Mouse (Mus musculus) kidney, embryonic 14.5 days (tissue): ENCODE measurements around the gene Cat. TPM values are rescaled to one million over a fixed set of nuclear protein-coding genes. Genes with fewer than 3 reads are reported as not detected.

ENCODE experiments used
- ATAC-seq: fragments of 200-750 bp; cut with Nextera tagmentation; 2 replicates; pipeline ENCODE4 v1.8.0; 2017; ENCODE audit warnings: moderate number of reproducible peaks, mild to moderate bottlenecking, moderate TSS enrichment, moderate library complexity; ENCODE audit not compliant: low FRiP score, low TSS enrichment
- H3K27ac ChIP-seq: fragments of 300-500 bp; sonication (generic); 2 replicates; pipeline ENCODE4 v1.5.1; 2014; ENCODE audit warnings: low read depth, mild to moderate bottlenecking, low read length, moderate library complexity, mixed read lengths
- H3K27me3 ChIP-seq: fragments of 300-500 bp; sonication (generic); 2 replicates; pipeline ENCODE4 v1.6.1; 2014; ENCODE audit warnings: mild to moderate bottlenecking, low read length; ENCODE audit not compliant: control insufficient read depth, insufficient read depth
- H3K36me3 ChIP-seq: fragments of 300-500 bp; sonication (generic); 2 replicates; pipeline ENCODE4 v1.6.1; 2014; ENCODE audit warnings: low read length, mixed read lengths; ENCODE audit not compliant: control insufficient read depth, insufficient read depth
- H3K4me1 ChIP-seq: fragments of 300-500 bp; sonication (generic); 2 replicates; pipeline ENCODE4 v1.6.1; 2014; ENCODE audit warnings: low read length, mixed read lengths; ENCODE audit not compliant: control insufficient read depth, insufficient read depth
- H3K4me2 ChIP-seq: fragments of 300-500 bp; sonication (generic); replicated peaks from 2 replicates; pipeline ENCODE4 v1.6.1; 2014; ENCODE audit warnings: low read depth, mild to moderate bottlenecking, low read length
- H3K4me3 ChIP-seq: fragments of 300-500 bp; sonication (generic); 2 replicates; pipeline ENCODE4 v1.5.1; 2014; ENCODE audit warnings: mild to moderate bottlenecking, low read length
- H3K9ac ChIP-seq: fragments of 300-500 bp; sonication (generic); 2 replicates; pipeline ENCODE4 v1.6.1; 2014; ENCODE audit warnings: low read depth, mild to moderate bottlenecking, low read length, moderate library complexity
- H3K9me3 ChIP-seq: fragments of 300-500 bp; sonication (generic); 2 replicates; pipeline ENCODE4 v1.6.1; 2016; ENCODE audit warnings: low read length; ENCODE audit not compliant: control insufficient read depth
- WGBS: fragments of 180-500 bp; shearing (Covaris S2); extraction: QIAGEN DNeasy Blood & Tissue Kit; methylation state at CpG from one replicate; pipeline ENCODE4 v1.1.7; 2014; 5-methylcytosine and 5-hydroxymethylcytosine counted together
- polyA plus RNA-seq: library from polyadenylated mRNA; unstranded; fragments of >200 nt; fragmentation: Nextera tagmentation; extraction: Ambion mirVana; gene quantifications from 2 replicates; pipeline ENCODE4 v1.2.1, GENCODE M21; 2014

Gene Cat
- polyA plus RNA-seq, 1 experiment from 2014 or later = 110 TPM

- 0 out of 2 replicates have a peak, but pooled peaks cover 3% of the 10 kb centered on the region for H3K4me1 ChIP-seq
These were observed 19.5 kb downstream of the Cat start for GRCm38 (mm10) chr2:103465429-103465828.

DNA sequence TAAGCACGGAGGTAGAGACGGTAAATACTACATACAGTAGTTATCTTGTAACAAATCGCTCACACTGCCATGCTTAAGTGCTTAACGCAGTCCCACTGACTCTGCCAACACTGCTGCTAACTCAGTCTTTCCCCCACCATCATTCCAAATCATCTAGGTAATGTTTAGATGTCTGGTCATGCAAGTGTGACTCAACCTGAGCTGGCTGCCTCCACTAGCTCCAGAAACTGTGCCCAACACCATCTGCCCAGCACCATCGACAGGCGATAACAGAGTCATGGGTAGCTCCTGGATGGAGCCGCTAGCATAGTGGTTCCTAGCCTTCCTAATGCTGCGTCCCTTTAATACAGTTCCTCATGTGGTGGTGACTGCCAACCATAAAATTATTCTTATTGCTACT is 20.4 kb downstream of the Cat start:
- Histone ChIP-seq H3K9me3 (no peaks in the 10 kb centered on the region), H3K36me3 (peaks cover 43% of the 10 kb centered on the region), H3K4me2 (no peak overlapping the region), H3K9ac (no peak overlapping the region), H3K4me1 (0 out of 2 replicates have a peak, but pooled peaks cover 3% of the 10 kb centered on the region), H3K27me3 (no peaks in the 10 kb centered on the region), H3K27ac (no peak overlapping the region), H3K4me3 (no peak overlapping the region)
- WGBS = 96% methylated on average over 8 of the region's 8 CpGs
- no peak for ATAC-seq

More at GRCm38 (mm10) chr2:103465429-103465828, 19.5 kb downstream of the Cat start:
- Histone ChIP-seq H3K9ac (no peak overlapping the region), H3K27ac (no peak overlapping the region), H3K4me2 (no peak overlapping the region), H3K36me3 (peaks cover 47% of the 10 kb centered on the region), H3K4me3 (no peak overlapping the region), H3K27me3 (no peaks in the 10 kb centered on the region), H3K9me3 (no peaks in the 10 kb centered on the region)
- no peak for ATAC-seq
- WGBS = 88% methylated on average over 11 of the region's 11 CpGs

DNA sequence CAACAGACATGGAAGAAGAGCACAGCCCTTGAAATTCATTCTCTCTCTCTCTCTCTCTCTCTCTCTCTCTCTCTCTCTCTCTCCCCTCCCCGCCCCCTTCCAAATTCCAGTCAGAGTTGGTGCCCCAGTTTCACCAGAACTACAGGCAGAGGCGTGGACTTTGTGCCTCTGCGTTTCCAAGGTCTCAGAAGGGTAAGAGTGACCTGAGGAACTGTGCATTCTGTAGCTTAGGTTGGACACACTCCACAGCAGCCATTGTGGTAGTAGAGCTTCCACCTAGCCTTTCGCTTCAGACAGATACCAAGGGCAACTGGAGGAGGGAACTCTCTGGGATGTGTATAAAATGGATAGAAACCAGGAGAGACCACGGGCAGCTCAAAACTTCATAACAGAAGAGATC is 22.2 kb downstream of the Cat start:
- 0 out of 2 replicates have a peak, but pooled peaks cover 3% of the 10 kb centered on the region for H3K4me1 ChIP-seq
- H3K27ac ChIP-seq = no peak overlapping the region
- H3K36me3 ChIP-seq = peaks cover 45% of the 10 kb centered on the region
- no peaks in the 10 kb centered on the region for H3K9me3 ChIP-seq
- no peak overlapping the region for H3K4me3 ChIP-seq
- WGBS = 93% methylated on average over 5 of the region's 5 CpGs
- no peak overlapping the region for H3K9ac ChIP-seq
- H3K27me3 ChIP-seq = no peaks in the 10 kb centered on the region
- H3K4me2 ChIP-seq = no peak overlapping the region
- no peak for ATAC-seq

- H3K4me3 ChIP-seq = no peak overlapping the region
- ATAC-seq = no peak
- no peak overlapping the region for H3K27ac ChIP-seq
- no peak overlapping the region for H3K4me2 ChIP-seq
- 0 out of 2 replicates have a peak, but pooled peaks cover 3% of the 10 kb centered on the region for H3K4me1 ChIP-seq
- H3K27me3 ChIP-seq = no peaks in the 10 kb centered on the region
- peaks cover 37% of the 10 kb centered on the region for H3K36me3 ChIP-seq
- H3K9me3 ChIP-seq = no peaks in the 10 kb centered on the region
- H3K9ac ChIP-seq = no peak overlapping the region
- 19% methylated on average over 9 of the region's 9 CpGs for WGBS
These were observed 23.2 kb downstream of the Cat start for GRCm38 (mm10) chr2:103461743-103462142.

DNA sequence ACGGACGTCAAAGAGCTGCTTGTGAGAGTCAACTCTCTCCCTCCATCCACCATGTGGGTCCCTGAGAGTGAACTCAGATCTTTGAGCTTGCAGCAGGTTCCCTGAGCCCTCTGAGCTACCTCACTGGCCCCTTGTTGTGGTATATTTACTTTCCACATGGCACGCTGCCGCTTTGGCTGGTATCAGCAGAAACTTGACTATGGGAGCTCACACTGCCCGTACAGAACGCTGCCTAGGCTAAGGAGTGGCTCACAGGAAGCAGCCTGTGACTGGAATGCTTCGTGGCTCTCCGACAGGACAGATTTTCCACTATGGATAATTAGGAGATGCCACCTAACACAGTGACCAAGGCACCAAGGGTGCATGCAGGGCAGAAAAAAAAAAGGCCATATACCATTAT is 23.8 kb downstream of the Cat start:
- Histone ChIP-seq H3K4me1 (0 out of 2 replicates have a peak, but pooled peaks cover 3% of the 10 kb centered on the region), H3K27me3 (no peaks in the 10 kb centered on the region), H3K36me3 (peaks cover 36% of the 10 kb centered on the region), H3K9ac (no peak overlapping the region), H3K4me2 (no peak overlapping the region), H3K9me3 (no peaks in the 10 kb centered on the region), H3K27ac (no peak overlapping the region), H3K4me3 (no peak overlapping the region)
- 76% methylated on average over 8 of the region's 8 CpGs for WGBS
- ATAC-seq = no peak

- H3K27ac ChIP-seq = no peak overlapping the region
- no peak overlapping the region for H3K4me2 ChIP-seq
- WGBS = 91% methylated on average over 10 of the region's 10 CpGs
- ATAC-seq = no peak
- H3K9me3 ChIP-seq = no peaks in the 10 kb centered on the region
- H3K36me3 ChIP-seq = peaks cover 47% of the 10 kb centered on the region
- no peaks in the 10 kb centered on the region for H3K27me3 ChIP-seq
- no peak overlapping the region for H3K4me3 ChIP-seq
- H3K9ac ChIP-seq = no peak overlapping the region
- 0 out of 2 replicates have a peak, but pooled peaks cover 3% of the 10 kb centered on the region for H3K4me1 ChIP-seq
These were observed 25.9 kb downstream of the Cat start for GRCm38 (mm10) chr2:103459069-103459468.

DNA sequence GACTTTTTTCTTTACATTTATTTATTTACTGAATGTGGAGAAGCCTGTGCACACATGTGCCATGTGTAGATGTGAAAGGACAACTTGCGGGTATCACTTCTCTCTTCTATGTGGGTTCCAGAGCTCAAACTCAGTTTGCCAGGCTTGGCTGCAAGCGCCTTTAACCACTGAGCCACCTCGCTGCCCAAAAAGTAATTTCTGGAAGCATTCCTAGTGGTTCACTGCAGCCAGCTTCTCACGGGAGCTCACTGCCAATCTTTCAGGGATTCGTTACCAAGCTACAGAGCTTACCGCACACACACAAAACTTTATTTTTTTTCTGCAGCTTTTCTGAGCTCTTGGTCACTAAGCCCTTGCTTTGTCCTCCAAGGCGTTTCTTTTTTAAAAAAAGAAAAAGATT is 27.3 kb downstream of the Cat start:
- Histone ChIP-seq H3K36me3 (peaks cover 50% of the 10 kb centered on the region), H3K27me3 (no peaks in the 10 kb centered on the region), H3K4me3 (no peak overlapping the region), H3K9ac (no peak overlapping the region), H3K27ac (no peak overlapping the region), H3K4me2 (no peak overlapping the region), H3K4me1 (0 out of 2 replicates have a peak, but pooled peaks cover 3% of the 10 kb centered on the region), H3K9me3 (no peaks in the 10 kb centered on the region)
- no peak for ATAC-seq
- 92% methylated on average over 7 of the region's 7 CpGs for WGBS

DNA sequence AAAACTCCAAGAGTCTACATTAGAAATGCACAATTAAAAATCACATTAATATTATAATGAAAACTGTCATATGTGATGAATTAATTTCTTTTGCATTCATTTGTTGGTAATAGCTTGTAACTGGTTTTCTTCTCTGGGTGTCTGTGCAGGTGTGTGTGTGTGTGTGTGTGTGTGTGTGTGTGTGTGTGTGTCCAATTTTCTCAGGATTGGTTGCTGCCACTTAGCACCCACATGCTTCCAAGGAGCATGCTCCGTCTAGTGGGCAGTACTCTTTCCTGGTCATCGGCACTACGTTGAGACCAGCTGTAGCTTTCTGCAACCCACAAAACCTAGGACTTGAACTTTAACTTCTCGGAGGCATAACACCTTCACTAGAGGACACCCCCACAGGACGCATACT is 27.9 kb downstream of the Cat start:
- Histone ChIP-seq H3K4me2 (no peak overlapping the region), H3K4me3 (no peak overlapping the region), H3K27ac (no peak overlapping the region), H3K27me3 (no peaks in the 10 kb centered on the region), H3K9ac (no peak overlapping the region), H3K9me3 (no peaks in the 10 kb centered on the region), H3K36me3 (peaks cover 50% of the 10 kb centered on the region), H3K4me1 (0 out of 2 replicates have a peak, but pooled peaks cover 2% of the 10 kb centered on the region)
- WGBS = 85% methylated on average over 5 of the region's 5 CpGs
- no peak for ATAC-seq

DNA sequence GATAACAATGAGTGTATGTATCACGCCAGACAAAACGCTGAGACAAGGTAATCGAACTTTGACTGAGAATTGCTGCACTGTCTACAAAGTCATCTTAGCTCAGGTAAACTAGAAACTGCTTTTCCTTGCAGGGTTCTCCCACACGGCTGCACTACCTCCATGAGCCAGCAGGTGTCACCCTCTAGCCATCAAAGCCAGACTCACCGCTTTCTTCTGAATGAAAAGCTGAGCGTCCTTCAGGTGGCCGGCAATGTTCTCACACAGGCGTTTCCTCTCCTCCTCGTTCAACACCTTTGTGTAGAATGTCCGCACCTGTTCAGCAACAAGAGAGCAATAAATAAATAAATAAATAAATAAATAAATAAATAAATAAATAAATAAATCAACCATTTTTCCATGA is 28.3 kb downstream of the Cat start:
- H3K36me3 ChIP-seq = peaks cover 50% of the 10 kb centered on the region
- 21% methylated on average over 10 of the region's 10 CpGs for WGBS
- H3K27ac ChIP-seq = no peak overlapping the region
- ATAC-seq = 0 out of 2 replicates have a peak, but pooled peaks have one; percentile 65
- no peak overlapping the region for H3K4me3 ChIP-seq
- no peaks in the 10 kb centered on the region for H3K9me3 ChIP-seq
- no peaks in the 10 kb centered on the region for H3K27me3 ChIP-seq
- no peak overlapping the region for H3K9ac ChIP-seq
- H3K4me2 ChIP-seq = no peak overlapping the region
- H3K4me1 ChIP-seq = no peaks in the 10 kb centered on the region
